Comparison of ENCODE assay signal across 17 mouse cellular contexts in the genomic region with DNA sequence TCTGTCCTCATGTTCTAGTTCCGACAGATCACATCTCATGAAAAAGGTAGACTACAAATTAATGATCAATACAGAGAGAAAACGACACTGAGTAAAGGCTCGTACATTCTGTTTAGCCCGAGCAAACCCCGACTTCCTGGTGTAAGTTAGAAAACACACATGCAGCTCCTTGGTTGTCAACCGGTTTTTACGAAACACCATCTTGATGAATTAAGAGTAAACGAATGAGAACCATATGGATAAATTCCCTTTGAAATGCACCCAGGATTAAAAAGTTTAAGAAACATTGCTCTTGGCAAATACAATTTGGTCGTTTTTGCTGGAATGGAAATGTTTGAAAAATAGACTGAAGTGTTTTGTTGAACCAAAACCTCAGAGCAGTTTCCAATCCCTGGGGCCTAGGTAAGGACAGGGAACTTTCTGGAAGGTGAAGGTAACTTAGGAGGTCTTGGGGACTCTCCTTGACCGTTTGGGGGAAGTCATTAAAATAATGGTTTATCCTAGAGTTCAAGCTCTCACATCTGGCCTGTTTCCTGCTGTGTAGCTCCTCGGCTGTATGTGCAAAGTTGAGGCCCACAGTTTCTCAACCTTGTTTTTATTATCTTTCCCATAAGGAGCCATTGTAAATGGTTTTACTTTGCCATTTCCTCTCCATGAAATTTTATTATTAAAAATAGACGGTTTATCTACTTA.
DNase-seq lines count a peak whose midpoint lies in the region; ATAC-seq lines count a peak whose summit lies in the region.
"Had no signal": no experiment of that assay in that cellular context is flagged by ENCODE, and none has a peak within 500 bp of the region (broad histone marks: within the 10 kb centered on the region; RNA-seq: fewer than 3 reads in every experiment).

No protein-coding gene starts in this region.

- H3K27ac ChIP-seq in kidney, embryonic 16.5 days (ENCODE audit: low read length): peak overlapping the region; percentile 56; the same call in 1 of the 2 replicates
- H3K27ac ChIP-seq in embryonic facial prominence, embryonic 12.5 days: peak overlapping the region; percentile 50; the same call in 1 of the 2 replicates
- peak overlapping the region; percentile 30 for H3K27ac ChIP-seq in embryonic facial prominence, embryonic 14.5 days (replicated peaks; ENCODE audit: low read depth, low read length)
- peak overlapping the region; percentile 64; the same call in 1 of the 2 replicates for H3K27ac ChIP-seq in limb, embryonic 12.5 days
- H3K27ac ChIP-seq in intestine, embryonic 15.5 days: no peak overlapping the region
- H3K27ac ChIP-seq: forebrain, embryonic 15.5 days; liver, embryonic 14.5 days; macrophage; midbrain, embryonic 10.5 days had no signal

- no peak overlapping the region for H3K4me3 ChIP-seq in kidney, embryonic 16.5 days (ENCODE audit: low read length)
- no peak overlapping the region for H3K4me3 ChIP-seq in embryonic facial prominence, embryonic 12.5 days
- no peak overlapping the region for H3K4me3 ChIP-seq in embryonic facial prominence, embryonic 14.5 days (ENCODE audit: low read depth, low read length)
- no peak overlapping the region for H3K4me3 ChIP-seq in limb, embryonic 12.5 days (replicated peaks)
- no peak overlapping the region for H3K4me3 ChIP-seq in intestine, embryonic 15.5 days (replicated peaks)
- H3K4me3 ChIP-seq: forebrain, embryonic 15.5 days; midbrain, embryonic 10.5 days had no signal

- no peaks in the 10 kb centered on the region for H3K9me3 ChIP-seq in kidney, embryonic 16.5 days (ENCODE audit: low read length)
- H3K9me3 ChIP-seq in embryonic facial prominence, embryonic 12.5 days: no peaks in the 10 kb centered on the region
- no peaks in the 10 kb centered on the region for H3K9me3 ChIP-seq in embryonic facial prominence, embryonic 14.5 days (ENCODE audit: control insufficient read depth, low read length)
- H3K9me3 ChIP-seq in limb, embryonic 12.5 days: no peaks in the 10 kb centered on the region
- no peaks in the 10 kb centered on the region for H3K9me3 ChIP-seq in intestine, embryonic 15.5 days
- H3K9me3 ChIP-seq: forebrain, embryonic 15.5 days; midbrain, embryonic 10.5 days had no signal

- H3K27me3 ChIP-seq in kidney, embryonic 16.5 days (ENCODE audit: insufficient read depth, low read length): no peaks in the 10 kb centered on the region
- no peaks in the 10 kb centered on the region for H3K27me3 ChIP-seq in embryonic facial prominence, embryonic 12.5 days
- H3K27me3 ChIP-seq in embryonic facial prominence, embryonic 14.5 days (replicated peaks; ENCODE audit: control insufficient read depth, insufficient read depth, low read length): no peaks in the 10 kb centered on the region
- H3K27me3 ChIP-seq in limb, embryonic 12.5 days: no peaks in the 10 kb centered on the region
- H3K27me3 ChIP-seq in intestine, embryonic 15.5 days (replicated peaks): no peaks in the 10 kb centered on the region
- H3K27me3 ChIP-seq: forebrain, embryonic 15.5 days had no signal

- no peak for DNase-seq in kidney, postnatal 25 days
- peak; percentile 76 for DNase-seq in embryonic facial prominence, embryonic 14.5 days (ENCODE audit: low spot score)
- no peak for DNase-seq in thymus, postnatal 0 days (ENCODE audit: low spot score)
- DNase-seq: cerebellum, adult 2 months; heart, postnatal 10 days; kidney, adult 9 months; retina, postnatal 1 day; thymus, postnatal 25 days had no signal

- no peak overlapping the region for H3K4me2 ChIP-seq in kidney, embryonic 16.5 days (replicated peaks; ENCODE audit: low read depth, low read length)
- H3K4me2 ChIP-seq in embryonic facial prominence, embryonic 12.5 days (replicated peaks): no peak overlapping the region
- H3K4me2 ChIP-seq in embryonic facial prominence, embryonic 14.5 days (ENCODE audit: low read depth, low read length): no peak overlapping the region
- H3K4me2 ChIP-seq in limb, embryonic 12.5 days: no peak overlapping the region
- H3K4me2 ChIP-seq in intestine, embryonic 15.5 days (replicated peaks): no peak overlapping the region
- H3K4me2 ChIP-seq: forebrain, embryonic 15.5 days; heart, embryonic 11.5 days had no signal

- no peaks in the 10 kb centered on the region for H3K36me3 ChIP-seq in kidney, embryonic 16.5 days (ENCODE audit: insufficient read depth, low read length)
- no peaks in the 10 kb centered on the region for H3K36me3 ChIP-seq in embryonic facial prominence, embryonic 12.5 days
- H3K36me3 ChIP-seq in embryonic facial prominence, embryonic 14.5 days (ENCODE audit: control insufficient read depth, insufficient read depth, low read length): no peaks in the 10 kb centered on the region
- H3K36me3 ChIP-seq in limb, embryonic 12.5 days: no peaks in the 10 kb centered on the region
- H3K36me3 ChIP-seq in intestine, embryonic 15.5 days: no peaks in the 10 kb centered on the region
- H3K36me3 ChIP-seq: forebrain, embryonic 15.5 days; midbrain, embryonic 10.5 days had no signal

- 52% methylated on average over 12 of the region's 12 CpGs for WGBS in kidney, embryonic 16.5 days
- WGBS in embryonic facial prominence, embryonic 12.5 days: 43% methylated on average over 12 of the region's 12 CpGs
- WGBS in embryonic facial prominence, embryonic 14.5 days: 36% methylated on average over 12 of the region's 12 CpGs
- 18% methylated on average over 12 of the region's 12 CpGs for WGBS in limb, embryonic 12.5 days
- WGBS in intestine, embryonic 15.5 days: 55% methylated on average over 12 of the region's 12 CpGs

- no peak overlapping the region for H3K9ac ChIP-seq in kidney, embryonic 16.5 days (replicated peaks; ENCODE audit: low read length)
- H3K9ac ChIP-seq in embryonic facial prominence, embryonic 12.5 days: no peak overlapping the region
- H3K9ac ChIP-seq in embryonic facial prominence, embryonic 14.5 days (ENCODE audit: low read depth, low read length): no peak overlapping the region
- H3K9ac ChIP-seq in limb, embryonic 12.5 days (replicated peaks): no peak overlapping the region
- H3K9ac ChIP-seq in intestine, embryonic 15.5 days: no peak overlapping the region
- H3K9ac ChIP-seq: forebrain, embryonic 15.5 days; liver, embryonic 14.5 days had no signal

- no peak for ATAC-seq in kidney, embryonic 16.5 days (ENCODE audit: low FRiP score, low TSS enrichment)
- no peak for ATAC-seq in embryonic facial prominence, embryonic 12.5 days (ENCODE audit: insufficient number of reproducible peaks, insufficient read depth, low FRiP score, low TSS enrichment)
- no peak for ATAC-seq in embryonic facial prominence, embryonic 14.5 days (ENCODE audit: low read depth)
- no peak; the same call in 1 of the 2 replicates for ATAC-seq in limb, embryonic 12.5 days (ENCODE audit: insufficient number of reproducible peaks, insufficient read depth, low FRiP score, low TSS enrichment, low read depth)
- no peak for ATAC-seq in intestine, embryonic 15.5 days
- ATAC-seq: forebrain, embryonic 15.5 days had no signal

- H3K4me1 ChIP-seq in kidney, embryonic 16.5 days (ENCODE audit: insufficient read depth, low read length): no peaks in the 10 kb centered on the region
- peaks cover 3% of the 10 kb centered on the region; the same call in 1 of the 2 replicates for H3K4me1 ChIP-seq in embryonic facial prominence, embryonic 12.5 days
- peaks cover 10% of the 10 kb centered on the region; the same call in 1 of the 2 replicates for H3K4me1 ChIP-seq in embryonic facial prominence, embryonic 14.5 days (ENCODE audit: control insufficient read depth, insufficient read depth, low read length)
- H3K4me1 ChIP-seq in limb, embryonic 12.5 days (replicated peaks): peaks cover 10% of the 10 kb centered on the region
- H3K4me1 ChIP-seq in intestine, embryonic 15.5 days (replicated peaks): no peaks in the 10 kb centered on the region
- H3K4me1 ChIP-seq: forebrain, embryonic 15.5 days; midbrain, embryonic 10.5 days had no signal
